Mouse (Mus musculus) adrenal gland (tissue): ENCODE results near the gene Phf20.

ENCODE experiments used
- microRNA-seq, 2 experiments: library from miRNA; unstranded; fragments of <30 nt; microRNA quantifications; one replicate each; pipeline ENCODE4; 2019

The Phf20 gene

Small RNA genes lying within 50 kb of the gene (microRNA-seq; reads per million reads assigned to microRNA genes)
- gene Gm22759: 0 reads per million in 2 experiments
